Mouse (Mus musculus) inflammation-experienced regulatory T-cells, adult 6 months (primary cell): ENCODE data around the gene Rnls. TPM values are rescaled to one million over a fixed set of nuclear protein-coding genes. Genes with fewer than 3 reads are reported as not detected.
"Not testable (repeated sequence)": the region's sequence is repeated elsewhere in the genome, so short reads cannot be mapped to it uniquely, and the experiment has no call there.

Source experiments
- ATAC-seq: one replicate; pipeline ENCODE4 v1.8.0; 2017
- polyA plus RNA-seq, 3 experiments: library from polyadenylated mRNA; unstranded; fragments of 100-300 nt; shearing (Covaris generic); gene quantifications; one replicate each; pipeline ENCODE4 v1.2.1; 2017

The Rnls gene
- polyA plus RNA-seq, result 1 to 10 TPM; 3.5 to 6.1 (median 5.5) TPM

- ATAC-seq, result peak; percentile 81
Measured at GRCm38 (mm10) chr19:33391651-33392382, at the start of gene Rnls. TSS of gene Rnls (minus strand) at chr19:33392295.

- peak; percentile 87 for ATAC-seq
Measured at GRCm38 (mm10) chr19:33429457-33429856, 37.4 kb upstream of the Rnls start.

- not testable (repeated sequence) for ATAC-seq
Measured at GRCm38 (mm10) chr19:33419368-33419767, 27.3 kb upstream of the Rnls start.

GRCm38 (mm10) chr19:33380825-33381224 is 11.3 kb downstream of the Rnls start:
- no peak for ATAC-seq

- peak; percentile 60 for ATAC-seq
Measured at GRCm38 (mm10) chr19:33380386-33380785, 11.7 kb downstream of the Rnls start.

GRCm38 (mm10) chr19:33368808-33369207 is 23.3 kb downstream of the Rnls start:
- ATAC-seq, result no peak

GRCm38 (mm10) chr19:33366661-33367060 is 25.4 kb downstream of the Rnls start:
- ATAC-seq, result peak; percentile 67

GRCm38 (mm10) chr19:33357019-33357418 is 35.1 kb downstream of the Rnls start:
- no peak for ATAC-seq

- ATAC-seq, result no peak
Measured at GRCm38 (mm10) chr19:33340119-33340518, 52.0 kb downstream of the Rnls start.

- ATAC-seq, result no peak
Measured at GRCm38 (mm10) chr19:33326706-33327641, 65.1 kb downstream of the Rnls start.

- no peak for ATAC-seq
Measured at GRCm38 (mm10) chr19:33318785-33319184, 73.3 kb downstream of the Rnls start.

- ATAC-seq, result no peak
Measured at GRCm38 (mm10) chr19:33317130-33317529, 75.0 kb downstream of the Rnls start.

- ATAC-seq, result no peak
Measured at GRCm38 (mm10) chr19:33299726-33300292, 92.3 kb downstream of the Rnls start.

GRCm38 (mm10) chr19:33296338-33296737 is 95.8 kb downstream of the Rnls start:
- no peak for ATAC-seq

GRCm38 (mm10) chr19:33282985-33283384 is 109.1 kb downstream of the Rnls start:
- no peak for ATAC-seq

- no peak for ATAC-seq
Measured at GRCm38 (mm10) chr19:33276421-33276820, 115.7 kb downstream of the Rnls start.

GRCm38 (mm10) chr19:33273676-33274075 is 118.4 kb downstream of the Rnls start:
- no peak for ATAC-seq

- ATAC-seq, result no peak
Measured at GRCm38 (mm10) chr19:33271571-33271970, 120.5 kb downstream of the Rnls start.

GRCm38 (mm10) chr19:33270231-33270630 is 121.9 kb downstream of the Rnls start:
- ATAC-seq, result no peak

GRCm38 (mm10) chr19:33268044-33268443 is 124.1 kb downstream of the Rnls start:
- ATAC-seq, result no peak

GRCm38 (mm10) chr19:33265245-33265644 is 126.8 kb downstream of the Rnls start:
- peak; percentile 79 for ATAC-seq

- ATAC-seq, result no peak
Measured at GRCm38 (mm10) chr19:33264224-33264993, 127.7 kb downstream of the Rnls start.
